Mouse (Mus musculus) yolk sac, embryonic 10.5 days (tissue): ENCODE results near the gene Btbd9.
"Not testable (repeated sequence)": the region's sequence is repeated elsewhere in the genome, so short reads cannot be mapped to it uniquely, and the experiment has no call there.

Experiments
- DNase-seq: peaks from one replicate; pipeline ENCODE4 v3.0.0-alpha.2; 2017; ENCODE audit warnings: low spot score

Btbd9 gene

GRCm38 (mm10) chr17:30512531-30512930 lies 63.8 kb downstream of the Btbd9 start:
- no peak for DNase-seq

- no peak for DNase-seq
These were observed 64.3 kb downstream of the Btbd9 start for GRCm38 (mm10) chr17:30512007-30512406.

- no peak for DNase-seq
These were observed 64.9 kb downstream of the Btbd9 start for GRCm38 (mm10) chr17:30511399-30511798.

GRCm38 (mm10) chr17:30510171-30510570 lies 66.1 kb downstream of the Btbd9 start:
- DNase-seq, result no peak

GRCm38 (mm10) chr17:30509646-30510045 lies 66.6 kb downstream of the Btbd9 start:
- no peak for DNase-seq

GRCm38 (mm10) chr17:30507636-30508576 lies 68.4 kb downstream of the Btbd9 start:
- no peak for DNase-seq

- no peak for DNase-seq
These were observed 69.4 kb downstream of the Btbd9 start for GRCm38 (mm10) chr17:30506916-30507315.

GRCm38 (mm10) chr17:30499541-30499940 lies 76.7 kb downstream of the Btbd9 start:
- not testable (repeated sequence) for DNase-seq

- DNase-seq, result no peak
These were observed 77.5 kb downstream of the Btbd9 start for GRCm38 (mm10) chr17:30498779-30499178.

GRCm38 (mm10) chr17:30498376-30498719 lies 77.9 kb downstream of the Btbd9 start:
- no peak for DNase-seq

GRCm38 (mm10) chr17:30497525-30498375 lies 78.5 kb downstream of the Btbd9 start:
- DNase-seq, result no peak

- no peak for DNase-seq
These were observed 80.7 kb downstream of the Btbd9 start for GRCm38 (mm10) chr17:30495567-30495966.

GRCm38 (mm10) chr17:30495154-30495553 lies 81.1 kb downstream of the Btbd9 start:
- no peak for DNase-seq

GRCm38 (mm10) chr17:30493481-30493880 lies 82.8 kb downstream of the Btbd9 start:
- DNase-seq, result no peak

GRCm38 (mm10) chr17:30492191-30492590 lies 84.1 kb downstream of the Btbd9 start:
- no peak for DNase-seq

GRCm38 (mm10) chr17:30491601-30492000 lies 84.7 kb downstream of the Btbd9 start:
- DNase-seq, result no peak

GRCm38 (mm10) chr17:30490601-30491000 lies 85.7 kb downstream of the Btbd9 start:
- no peak for DNase-seq

GRCm38 (mm10) chr17:30490086-30490485 lies 86.2 kb downstream of the Btbd9 start:
- no peak for DNase-seq

GRCm38 (mm10) chr17:30489629-30490028 lies 86.7 kb downstream of the Btbd9 start:
- DNase-seq, result no peak

GRCm38 (mm10) chr17:30487695-30488094 lies 88.6 kb downstream of the Btbd9 start:
- no peak for DNase-seq

GRCm38 (mm10) chr17:30485067-30485854 lies 91.0 kb downstream of the Btbd9 start:
- no peak for DNase-seq

GRCm38 (mm10) chr17:30484446-30485066 lies 91.7 kb downstream of the Btbd9 start:
- no peak for DNase-seq
